Mouse (Mus musculus) forebrain, embryonic 10.5 days (tissue): ENCODE results near the gene Hspa4. TPM values are rescaled to one million over a fixed set of nuclear protein-coding genes. Genes with fewer than 3 reads are reported as not detected.
"Not testable (repeated sequence)": the region's sequence is repeated elsewhere in the genome, so short reads cannot be mapped to it uniquely, and the experiment has no call there.

Experiments used
- DNase-seq: peaks from one replicate; pipeline ENCODE4 v3.0.0-alpha.2; 2017; ENCODE audit warnings: low spot score; ENCODE audit errors: extremely low spot score
- H3K27ac ChIP-seq: fragments of 300-500 bp; sonication (generic); 2 replicates; pipeline ENCODE4 v1.5.1; 2016; ENCODE audit warnings: mild to moderate bottlenecking
- H3K27me3 ChIP-seq: fragments of 300-500 bp; sonication (generic); 2 replicates; pipeline ENCODE4 v1.6.1; 2016; ENCODE audit warnings: mild to moderate bottlenecking; ENCODE audit not compliant: poor library complexity, severe bottlenecking
- H3K36me3 ChIP-seq: fragments of 300-500 bp; sonication (generic); replicated peaks from 2 replicates; pipeline ENCODE4 v1.6.1; 2016; ENCODE audit warnings: mild to moderate bottlenecking, moderate library complexity
- H3K4me1 ChIP-seq: fragments of 300-500 bp; sonication (generic); 2 replicates; pipeline ENCODE4 v1.6.1; 2016
- H3K4me3 ChIP-seq: fragments of 300-500 bp; sonication (generic); 2 replicates; pipeline ENCODE4 v1.5.1; 2016; ENCODE audit warnings: mild to moderate bottlenecking, moderate library complexity
- H3K9me3 ChIP-seq: fragments of 300-500 bp; sonication (generic); 2 replicates; pipeline ENCODE4 v1.6.1; 2016; ENCODE audit warnings: mild to moderate bottlenecking, moderate library complexity
- WGBS: fragments of 180-500 bp; shearing (Covaris S2); methylation state at CpG from one replicate; pipeline ENCODE4 v1.1.7; 2016; 5-methylcytosine and 5-hydroxymethylcytosine counted together
- polyA plus RNA-seq: library from polyadenylated mRNA; unstranded; fragments of >200 nt; fragmentation: Nextera tagmentation; extraction: Ambion mirVana; gene quantifications from 2 replicates; pipeline ENCODE4 v1.2.1, GENCODE M21; 2016

The Hspa4 gene
- polyA plus RNA-seq, 1 experiment from 2014 or later: 127 TPM

GRCm38 (mm10) chr11:53319867-53320266 lies 19.6 kb upstream of the Hspa4 start:
- not testable (repeated sequence) for H3K27ac ChIP-seq, H3K9me3 ChIP-seq, H3K27me3 ChIP-seq, H3K36me3 ChIP-seq, DNase-seq, H3K4me3 ChIP-seq
- WGBS: 92% methylated on average over 13 of the region's 13 CpGs
- H3K4me1 ChIP-seq: peaks cover 12% of the 10 kb centered on the region

- 90% methylated on average over 3 of the region's 3 CpGs for WGBS
These were observed 18.3 kb upstream of the Hspa4 start for GRCm38 (mm10) chr11:53318568-53318967.

GRCm38 (mm10) chr11:53318041-53318440 lies 17.8 kb upstream of the Hspa4 start:
- DNase-seq: no peak
- peaks cover 12% of the 10 kb centered on the region for H3K4me1 ChIP-seq
- no peak overlapping the region for H3K27ac ChIP-seq
- no peaks in the 10 kb centered on the region for H3K9me3 ChIP-seq
- H3K36me3 ChIP-seq: no peaks in the 10 kb centered on the region
- no peaks in the 10 kb centered on the region for H3K27me3 ChIP-seq
- H3K4me3 ChIP-seq: no peak overlapping the region
- 85% methylated on average over 7 of the region's 7 CpGs for WGBS

More at GRCm38 (mm10) chr11:53318568-53318967, 18.3 kb upstream of the Hspa4 start:
- not testable (repeated sequence) for H3K27ac ChIP-seq, DNase-seq, H3K4me3 ChIP-seq, H3K27me3 ChIP-seq, H3K36me3 ChIP-seq, H3K9me3 ChIP-seq
- peaks cover 12% of the 10 kb centered on the region for H3K4me1 ChIP-seq

GRCm38 (mm10) chr11:53316996-53317395 lies 16.7 kb upstream of the Hspa4 start:
- H3K4me3 ChIP-seq: no peak overlapping the region
- H3K27ac ChIP-seq: no peak overlapping the region
- H3K36me3 ChIP-seq: no peaks in the 10 kb centered on the region
- H3K4me1 ChIP-seq: peaks cover 12% of the 10 kb centered on the region
- no peaks in the 10 kb centered on the region for H3K9me3 ChIP-seq
- H3K27me3 ChIP-seq: no peaks in the 10 kb centered on the region
- DNase-seq: no peak
- WGBS: 61% methylated on average over 6 of the region's 6 CpGs

GRCm38 (mm10) chr11:53314770-53315173 lies 14.5 kb upstream of the Hspa4 start:
- Histone ChIP-seq H3K4me1 (peaks cover 17% of the 10 kb centered on the region), H3K36me3 (no peaks in the 10 kb centered on the region), H3K9me3 (no peaks in the 10 kb centered on the region), H3K27ac (no peak overlapping the region), H3K27me3 (no peaks in the 10 kb centered on the region), H3K4me3 (no peak overlapping the region)
- WGBS: 69% methylated on average over 1 of the region's 1 CpGs
- no peak for DNase-seq

- not testable (repeated sequence) for H3K9me3 ChIP-seq, H3K4me3 ChIP-seq, H3K27me3 ChIP-seq, H3K36me3 ChIP-seq, H3K27ac ChIP-seq, DNase-seq
- H3K4me1 ChIP-seq: peaks cover 17% of the 10 kb centered on the region
- 77% methylated on average over 1 of the region's 1 CpGs for WGBS
These were observed 12.6 kb upstream of the Hspa4 start for GRCm38 (mm10) chr11:53312823-53313222.

- no peaks in the 10 kb centered on the region for H3K9me3 ChIP-seq
- DNase-seq: no peak
- 29% methylated on average over 1 of the region's 1 CpGs for WGBS
- H3K27me3 ChIP-seq: no peaks in the 10 kb centered on the region
- H3K36me3 ChIP-seq: no peaks in the 10 kb centered on the region
- H3K4me3 ChIP-seq: no peak overlapping the region
- H3K4me1 ChIP-seq: peaks cover 6% of the 10 kb centered on the region; the same call in 1 of the 2 replicates
- H3K27ac ChIP-seq: no peak overlapping the region
These were observed 11.1 kb upstream of the Hspa4 start for GRCm38 (mm10) chr11:53311385-53311784.

GRCm38 (mm10) chr11:53308884-53309310 lies 8.6 kb upstream of the Hspa4 start:
- Histone ChIP-seq H3K4me1 (peaks cover 6% of the 10 kb centered on the region; the same call in 1 of the 2 replicates), H3K27me3 (no peaks in the 10 kb centered on the region), H3K4me3 (no peak overlapping the region), H3K36me3 (no peaks in the 10 kb centered on the region), H3K27ac (no peak overlapping the region), H3K9me3 (no peaks in the 10 kb centered on the region)
- DNase-seq: no peak
- 71% methylated on average over 2 of the region's 2 CpGs for WGBS

GRCm38 (mm10) chr11:53308251-53308864 lies 8.1 kb upstream of the Hspa4 start:
- no peaks in the 10 kb centered on the region for H3K9me3 ChIP-seq
- H3K4me1 ChIP-seq: peaks cover 6% of the 10 kb centered on the region; the same call in 1 of the 2 replicates
- no peaks in the 10 kb centered on the region for H3K27me3 ChIP-seq
- H3K36me3 ChIP-seq: no peaks in the 10 kb centered on the region
- no peak for DNase-seq
- H3K27ac ChIP-seq: no peak overlapping the region
- no peak overlapping the region for H3K4me3 ChIP-seq

GRCm38 (mm10) chr11:53307558-53308065 lies 7.4 kb upstream of the Hspa4 start:
- H3K27ac ChIP-seq: no peak overlapping the region
- 84% methylated on average over 10 of the region's 10 CpGs for WGBS

GRCm38 (mm10) chr11:53306965-53307364 lies 6.7 kb upstream of the Hspa4 start:
- no peaks in the 10 kb centered on the region for H3K9me3 ChIP-seq
- peaks cover 6% of the 10 kb centered on the region; the same call in 1 of the 2 replicates for H3K4me1 ChIP-seq
- H3K27me3 ChIP-seq: no peaks in the 10 kb centered on the region
- no peak overlapping the region for H3K27ac ChIP-seq
- H3K4me3 ChIP-seq: no peak overlapping the region
- WGBS: 95% methylated on average over 2 of the region's 2 CpGs
- no peaks in the 10 kb centered on the region for H3K36me3 ChIP-seq
- no peak for DNase-seq

More at GRCm38 (mm10) chr11:53307558-53308065, 7.4 kb upstream of the Hspa4 start:
- Histone ChIP-seq H3K36me3 (no peaks in the 10 kb centered on the region), H3K4me3 (no peak overlapping the region), H3K9me3 (no peaks in the 10 kb centered on the region), H3K4me1 (peaks cover 6% of the 10 kb centered on the region; the same call in 1 of the 2 replicates), H3K27me3 (no peaks in the 10 kb centered on the region)
- no peak for DNase-seq

- Histone ChIP-seq H3K27ac (no peak overlapping the region), H3K4me1 (peaks cover 11% of the 10 kb centered on the region), H3K36me3 (no peaks in the 10 kb centered on the region), H3K27me3 (no peaks in the 10 kb centered on the region), H3K9me3 (no peaks in the 10 kb centered on the region), H3K4me3 (no peak overlapping the region)
- DNase-seq: no peak
- WGBS: 88% methylated on average over 14 of the region's 14 CpGs
These were observed 4.0 kb upstream of the Hspa4 start for GRCm38 (mm10) chr11:53304044-53304840.

GRCm38 (mm10) chr11:53301167-53301515 lies 884 bp upstream of the Hspa4 start:
- H3K27me3 ChIP-seq: no peaks in the 10 kb centered on the region
- no peaks in the 10 kb centered on the region for H3K9me3 ChIP-seq
- peak overlapping the region; percentile 97 for H3K27ac ChIP-seq
- H3K4me3 ChIP-seq: peak overlapping the region; percentile 100
- WGBS: 55% methylated on average over 9 of the region's 9 CpGs
- H3K4me1 ChIP-seq: peaks cover 32% of the 10 kb centered on the region
- peak; percentile 20 for DNase-seq
- peaks cover 28% of the 10 kb centered on the region for H3K36me3 ChIP-seq
